Mouse (Mus musculus) forebrain, embryonic 16.5 days (tissue): Measurements from ENCODE around the gene Ptpn21. TPM values are rescaled to one million over a fixed set of nuclear protein-coding genes. Genes with fewer than 3 reads are reported as not detected.

Source experiments
- ATAC-seq: fragments of 200-750 bp; cut with Nextera tagmentation; 2 replicates; pipeline ENCODE4 v1.8.0; 2017; ENCODE audit warnings: mild to moderate bottlenecking, moderate library complexity
- H3K27ac ChIP-seq: fragments of 300-500 bp; sonication (generic); 2 replicates; pipeline ENCODE4 v1.5.1; 2014; ENCODE audit warnings: low read length, control low read depth
- H3K27me3 ChIP-seq: fragments of 300-500 bp; sonication (generic); replicated peaks from 2 replicates; pipeline ENCODE4 v1.6.1; 2014; ENCODE audit warnings: low read length; ENCODE audit not compliant: control insufficient read depth, insufficient read depth
- H3K36me3 ChIP-seq: fragments of 300-500 bp; sonication (generic); 2 replicates; pipeline ENCODE4 v1.6.1; 2014; ENCODE audit not compliant: control insufficient read depth, insufficient read depth
- H3K4me1 ChIP-seq: fragments of 300-500 bp; sonication (generic); replicated peaks from 2 replicates; pipeline ENCODE4 v1.6.1; 2014; ENCODE audit warnings: low read length; ENCODE audit not compliant: control insufficient read depth, insufficient read depth
- H3K4me2 ChIP-seq: fragments of 300-500 bp; sonication (generic); 2 replicates; pipeline ENCODE4 v1.6.1; 2014; ENCODE audit warnings: mild to moderate bottlenecking, low read length, control low read depth
- H3K4me3 ChIP-seq: fragments of 300-500 bp; sonication (generic); replicated peaks from 2 replicates; pipeline ENCODE4 v1.5.1; 2014; ENCODE audit warnings: mild to moderate bottlenecking, low read length, control low read depth
- H3K9ac ChIP-seq: fragments of 300-500 bp; sonication (generic); replicated peaks from 2 replicates; pipeline ENCODE4 v1.6.1; 2014; ENCODE audit warnings: low read depth, low read length, control low read depth
- H3K9me3 ChIP-seq: fragments of 300-500 bp; sonication (generic); 2 replicates; pipeline ENCODE4 v1.6.1; 2016; ENCODE audit warnings: low read length; ENCODE audit not compliant: control insufficient read depth
- WGBS: fragments of 180-500 bp; shearing (Covaris S2); extraction: QIAGEN DNeasy Blood & Tissue Kit; methylation state at CpG from one replicate; pipeline ENCODE4 v1.1.7; 2014; 5-methylcytosine and 5-hydroxymethylcytosine counted together
- polyA plus RNA-seq: library from polyadenylated mRNA; unstranded; fragments of >200 nt; fragmentation: Nextera tagmentation; extraction: Ambion mirVana; gene quantifications from 2 replicates; pipeline ENCODE4 v1.2.1, GENCODE M21; 2015

The Ptpn21 gene
- polyA plus RNA-seq, 1 experiment from 2014 or later, result 5.4 TPM

- no peak overlapping the region for H3K4me2 ChIP-seq
- peak; percentile 6; the same call in 1 of the 2 replicates for ATAC-seq
- H3K9me3 ChIP-seq, result no peaks in the 10 kb centered on the region
- H3K27me3 ChIP-seq, result no peaks in the 10 kb centered on the region
- no peak overlapping the region for H3K4me3 ChIP-seq
- H3K9ac ChIP-seq, result no peak overlapping the region
- peaks cover 27% of the 10 kb centered on the region for H3K4me1 ChIP-seq
- 18% methylated on average over 2 of the region's 2 CpGs for WGBS
- no peaks in the 10 kb centered on the region for H3K36me3 ChIP-seq
- no peak overlapping the region for H3K27ac ChIP-seq
These were observed 8.9 kb upstream of the Ptpn21 start for GRCm38 (mm10) chr12:98746131-98746530.

GRCm38 (mm10) chr12:98745626-98746025 lies 8.4 kb upstream of the Ptpn21 start:
- no peak for ATAC-seq
- Histone ChIP-seq H3K9ac (no peak overlapping the region), H3K4me3 (no peak overlapping the region), H3K9me3 (no peaks in the 10 kb centered on the region), H3K4me2 (no peak overlapping the region), H3K27ac (no peak overlapping the region), H3K4me1 (peaks cover 25% of the 10 kb centered on the region), H3K27me3 (no peaks in the 10 kb centered on the region), H3K36me3 (no peaks in the 10 kb centered on the region)
- WGBS, result 76% methylated on average over 4 of the region's 4 CpGs

- Histone ChIP-seq H3K36me3 (no peaks in the 10 kb centered on the region), H3K4me1 (peaks cover 8% of the 10 kb centered on the region), H3K4me3 (no peak overlapping the region), H3K27me3 (no peaks in the 10 kb centered on the region), H3K4me2 (no peak overlapping the region), H3K27ac (no peak overlapping the region), H3K9ac (no peak overlapping the region), H3K9me3 (no peaks in the 10 kb centered on the region)
- 24% methylated on average over 3 of the region's 3 CpGs for WGBS
- no peak; the same call in 1 of the 2 replicates for ATAC-seq
These were observed 3.9 kb upstream of the Ptpn21 start for GRCm38 (mm10) chr12:98741011-98741501.

- no peak overlapping the region for H3K27ac ChIP-seq
- no peaks in the 10 kb centered on the region for H3K9me3 ChIP-seq
- peaks cover 25% of the 10 kb centered on the region for H3K4me1 ChIP-seq
- H3K4me2 ChIP-seq, result peak overlapping the region; percentile 96
- no peaks in the 10 kb centered on the region for H3K36me3 ChIP-seq
- 16% methylated on average over 7 of the region's 7 CpGs for WGBS
- peak overlapping the region; percentile 51 for H3K4me3 ChIP-seq
- 0 out of 2 replicates have a peak, but pooled peaks have one; percentile 21 for ATAC-seq
- peak overlapping the region; percentile 61 for H3K9ac ChIP-seq
- no peaks in the 10 kb centered on the region for H3K27me3 ChIP-seq
These were observed 671 bp upstream of the Ptpn21 start for GRCm38 (mm10) chr12:98737801-98738350.

GRCm38 (mm10) chr12:98734880-98735801 lies 2.1 kb downstream of the Ptpn21 start:
- H3K4me1 ChIP-seq, result peaks cover 25% of the 10 kb centered on the region
- H3K36me3 ChIP-seq, result no peaks in the 10 kb centered on the region
- peak overlapping the region; percentile 82 for H3K4me2 ChIP-seq
- H3K27ac ChIP-seq, result peak overlapping the region; percentile 6; the same call in 1 of the 2 replicates
- WGBS, result 8% methylated on average over 22 of the region's 22 CpGs
- H3K27me3 ChIP-seq, result no peaks in the 10 kb centered on the region
- peak overlapping the region; percentile 62 for H3K4me3 ChIP-seq
- peak; percentile 16 for ATAC-seq
- H3K9me3 ChIP-seq, result no peaks in the 10 kb centered on the region
- H3K9ac ChIP-seq, result peak overlapping the region; percentile 69

GRCm38 (mm10) chr12:98734246-98734879 lies 2.8 kb downstream of the Ptpn21 start:
- Histone ChIP-seq H3K9ac (peak overlapping the region; percentile 69), H3K4me3 (peak overlapping the region; percentile 62), H3K27me3 (no peaks in the 10 kb centered on the region), H3K4me1 (peaks cover 25% of the 10 kb centered on the region), H3K27ac (peak overlapping the region; percentile 59), H3K36me3 (no peaks in the 10 kb centered on the region), H3K4me2 (peak overlapping the region; percentile 82), H3K9me3 (no peaks in the 10 kb centered on the region)
- ATAC-seq, result peak; percentile 92
- WGBS, result under 1% methylated on average over 30 of the region's 30 CpGs

GRCm38 (mm10) chr12:98733776-98734175 lies 3.4 kb downstream of the Ptpn21 start:
- WGBS, result 14% methylated on average over 12 of the region's 12 CpGs
- ATAC-seq, result no peak
- Histone ChIP-seq H3K4me1 (peaks cover 25% of the 10 kb centered on the region), H3K27me3 (no peaks in the 10 kb centered on the region), H3K9me3 (no peaks in the 10 kb centered on the region), H3K9ac (peak overlapping the region; percentile 69; the same call in 1 of the 2 replicates), H3K27ac (no peak overlapping the region), H3K4me2 (peak overlapping the region; percentile 82), H3K4me3 (peak overlapping the region; percentile 62), H3K36me3 (no peaks in the 10 kb centered on the region)

- no peak for ATAC-seq
- Histone ChIP-seq H3K27ac (no peak overlapping the region), H3K9ac (0 out of 2 replicates have a peak overlapping the region, but pooled peaks have one; percentile 7), H3K4me3 (peak overlapping the region; percentile 62), H3K4me2 (peak overlapping the region; percentile 82), H3K9me3 (no peaks in the 10 kb centered on the region), H3K4me1 (peaks cover 25% of the 10 kb centered on the region), H3K27me3 (no peaks in the 10 kb centered on the region), H3K36me3 (no peaks in the 10 kb centered on the region)
- 69% methylated on average over 3 of the region's 3 CpGs for WGBS
These were observed 4.0 kb downstream of the Ptpn21 start for GRCm38 (mm10) chr12:98733165-98733564.

GRCm38 (mm10) chr12:98730682-98731081 lies 6.5 kb downstream of the Ptpn21 start:
- Histone ChIP-seq H3K9me3 (no peaks in the 10 kb centered on the region), H3K4me1 (peaks cover 17% of the 10 kb centered on the region), H3K36me3 (no peaks in the 10 kb centered on the region), H3K4me2 (no peak overlapping the region), H3K27me3 (no peaks in the 10 kb centered on the region), H3K9ac (no peak overlapping the region), H3K4me3 (no peak overlapping the region), H3K27ac (no peak overlapping the region)
- no peak for ATAC-seq
- 81% methylated on average over 11 of the region's 11 CpGs for WGBS
